Mouse (Mus musculus) CH12.LX (cell line): ENCODE results near the gene Usp18. TPM values are rescaled to one million over a fixed set of nuclear protein-coding genes. Genes with fewer than 3 reads are reported as not detected.

Experiments used
- DNase-seq: peaks from one replicate; pipeline ENCODE4 v3.0.0-alpha.2; 2013; ENCODE audit errors: extremely low read depth
- H3K27ac ChIP-seq: 2 replicates; pipeline ENCODE4 v1.5.1; 2012; ENCODE audit warnings: low read depth, mild to moderate bottlenecking, control low read depth, moderate library complexity; ENCODE audit not compliant: insufficient read depth
- H3K27me3 ChIP-seq: replicated peaks from 2 replicates; pipeline ENCODE3; 2012; ENCODE audit warnings: inconsistent platforms
- H3K36me3 ChIP-seq, 2 experiments: replicated peaks in 1 of 2; 2 replicates each; pipeline versions ENCODE3 to v1.6.1; 2012; ENCODE audit warnings: inconsistent platforms in 1 of 2, low read length in 1 of 2, mild to moderate bottlenecking in 1 of 2, mixed read lengths in 1 of 2, moderate library complexity in 1 of 2; ENCODE audit not compliant: control insufficient read depth in 1 of 2, insufficient read depth in 1 of 2
- H3K4me1 ChIP-seq, 2 experiments: 2 replicates each; pipeline ENCODE4 v1.6.1; 2012; ENCODE audit warnings: inconsistent platforms in 1 of 2, moderate library complexity in 1 of 2; ENCODE audit not compliant: insufficient read depth in 2 of 2, control insufficient read depth in 1 of 2
- H3K4me2 ChIP-seq: 2 replicates; pipeline ENCODE4 v1.6.1; 2012; ENCODE audit warnings: low read depth, mild to moderate bottlenecking, control low read depth; ENCODE audit not compliant: poor library complexity, insufficient read depth, severe bottlenecking
- H3K4me3 ChIP-seq, 3 experiments: fragments of 150-350 bp in 1 of 3; sonication (generic) in 1 of 3; replicated peaks in 1 of 3; 2 replicates each; pipeline versions ENCODE3 to v1.5.1; 2011 to 2012; ENCODE audit warnings: low read depth in 2 of 3, low read length in 2 of 3, mild to moderate bottlenecking in 2 of 3, moderate library complexity in 2 of 3, control low read depth in 1 of 3, improper control_type of control experiment in 1 of 3, inconsistent platforms in 1 of 3, mixed read lengths in 1 of 3; ENCODE audit not compliant: poor library complexity in 1 of 3
- H3K79me2 ChIP-seq: replicated peaks from 2 replicates; pipeline ENCODE4 v1.6.1; 2012; ENCODE audit warnings: mild to moderate bottlenecking, moderate library complexity; ENCODE audit not compliant: control insufficient read depth, poor library complexity, insufficient read depth, severe bottlenecking; ENCODE audit errors: extremely low read depth
- H3K9ac ChIP-seq: 2 replicates; pipeline ENCODE4 v1.6.1; 2012; ENCODE audit warnings: low read depth, mild to moderate bottlenecking, control low read depth, moderate library complexity; ENCODE audit not compliant: insufficient read depth
- H3K9me3 ChIP-seq: replicated peaks from 2 replicates; pipeline ENCODE3; 2012; ENCODE audit warnings: low read length, inconsistent platforms, mixed read lengths
- CHD1 ChIP-seq: IDR thresholded peaks from 2 replicates; pipeline ENCODE4 v1.6.1; 2012; ENCODE audit warnings: low read depth, low read length, improper control_type of control experiment, inconsistent platforms
- CHD2 ChIP-seq: IDR thresholded peaks from 2 replicates; pipeline ENCODE4 v1.6.1; 2011; ENCODE audit warnings: low read length, improper control_type of control experiment
- E2F4 ChIP-seq: IDR thresholded peaks from 2 replicates; pipeline ENCODE4 v1.6.1; 2011; ENCODE audit warnings: low read depth, low read length, improper control_type of control experiment; ENCODE audit not compliant: insufficient replicate concordance
- ELF1 ChIP-seq: IDR thresholded peaks from 2 replicates; pipeline ENCODE4 v1.6.1; 2014; ENCODE audit warnings: low read depth, mild to moderate bottlenecking, inconsistent platforms, low read length, improper control_type of control experiment
- EP300 ChIP-seq: IDR thresholded peaks from 2 replicates; pipeline ENCODE4 v1.6.1; 2011; ENCODE audit warnings: low read length, improper control_type of control experiment
- GABPA ChIP-seq: IDR thresholded peaks from 2 replicates; pipeline ENCODE4 v1.6.1; 2012; ENCODE audit warnings: low read depth, low read length, improper control_type of control experiment, inconsistent platforms; ENCODE audit not compliant: insufficient replicate concordance
- HCFC1 ChIP-seq: IDR thresholded peaks from 2 replicates; pipeline ENCODE4 v1.6.1; 2012; ENCODE audit warnings: low read depth, mild to moderate bottlenecking, inconsistent platforms, low read length, improper control_type of control experiment
- IRF4 ChIP-seq: IDR thresholded peaks from 2 replicates; pipeline ENCODE4 v1.6.1; 2014; ENCODE audit warnings: low read depth, mild to moderate bottlenecking, inconsistent platforms, low read length, improper control_type of control experiment
- JUN ChIP-seq: IDR thresholded peaks from 2 replicates; pipeline ENCODE4 v1.6.1; 2011; ENCODE audit warnings: low read depth, mild to moderate bottlenecking, low read length, improper control_type of control experiment, moderate library complexity; ENCODE audit not compliant: insufficient read depth
- PAX5 ChIP-seq: IDR thresholded peaks from 2 replicates; pipeline ENCODE4 v1.6.1; 2012; ENCODE audit warnings: low read length, inconsistent platforms, mixed read lengths
- RAD21 ChIP-seq: IDR thresholded peaks from 2 replicates; pipeline ENCODE4 v1.6.1; 2011; ENCODE audit warnings: low read depth, mild to moderate bottlenecking, low read length, improper control_type of control experiment, moderate library complexity
- RCOR1 ChIP-seq: conservative IDR thresholded peaks from 2 replicates; pipeline ENCODE4 v1.6.1; 2012; ENCODE audit warnings: low read depth, mild to moderate bottlenecking, inconsistent platforms, low read length, improper control_type of control experiment
- SIN3A ChIP-seq: IDR thresholded peaks from 2 replicates; pipeline ENCODE4 v1.6.1; 2012; ENCODE audit warnings: low read length, improper control_type of control experiment, inconsistent platforms
- TCF12 ChIP-seq: IDR thresholded peaks from 2 replicates; pipeline ENCODE4 v1.6.1; 2014; ENCODE audit warnings: low read depth, mild to moderate bottlenecking, inconsistent platforms, low read length, improper control_type of control experiment
- USF2 ChIP-seq: conservative IDR thresholded peaks from 2 replicates; pipeline ENCODE4 v1.6.1; 2011; ENCODE audit warnings: low read depth, low read length, improper control_type of control experiment
- ZKSCAN1 ChIP-seq: IDR thresholded peaks from 2 replicates; pipeline ENCODE4 v1.6.1; 2012; ENCODE audit warnings: low read depth, inconsistent platforms, low read length, improper control_type of control experiment, borderline replicate concordance
- dilution Hi-C: fragments of 300-500 bp; cut with MboI; formaldehyde crosslinking; loops from 2 replicates; pipeline ENCODE4 v1.14.3; 2020; ENCODE audit warnings: low sequenced_read_pairs; ENCODE audit not compliant: extremely low pct_unique_long_range_greater_than_20kb, extremely low pct_ligation_motif_present
- in situ Hi-C: fragments of 300-500 bp; cut with MboI; formaldehyde crosslinking; loops from 3 replicates; pipeline ENCODE4 v1.14.3; 2019; ENCODE audit warnings: low sequenced_read_pairs, low pct_ligation_motif_present, low pct_unique_long_range_greater_than_20kb, mixed read lengths
- polyA plus RNA-seq: library from polyadenylated mRNA; unstranded; fragments of >175 nt; gene quantifications from 2 replicates; pipeline ENCODE4 v1.2.1, GENCODE M21; 2012; ENCODE audit warnings: low read depth; ENCODE audit not compliant: insufficient read length
- total RNA-seq, 2 experiments: library from RNA; depleted of rRNA; stranded (reverse); fragments of 300-350 nt in 1 of 2; fragments of >200 nt in 1 of 2; gene quantifications; 2 replicates each; pipeline ENCODE4 v1.2.3; 2012 to 2014

The Usp18 gene
- total and polyA plus RNA-seq, 3 experiments = 0.36 to 1.5 (median 1.3) TPM

DNA sequence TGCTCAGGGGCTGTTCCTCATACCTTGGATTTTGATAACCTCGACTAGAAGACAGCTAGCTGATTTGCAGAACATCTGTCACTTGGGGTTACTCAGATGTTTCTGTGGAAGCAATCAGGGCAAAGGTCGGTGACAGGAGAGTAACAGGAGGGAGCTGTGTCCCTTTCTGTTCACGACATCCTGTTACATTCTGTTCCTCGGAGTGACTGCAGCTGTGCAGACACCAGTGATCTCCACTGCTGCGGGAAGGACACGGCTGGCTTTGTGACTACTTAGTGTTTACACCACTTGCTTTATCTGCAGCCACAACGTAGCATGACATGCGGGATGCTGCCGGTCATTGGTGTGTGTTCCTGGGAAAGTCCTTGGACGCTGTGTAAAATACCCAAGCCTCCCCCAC is 2.5 kb upstream of the Usp18 start:
- DNase-seq = no peak
- Histone ChIP-seq H3K4me2 (peak overlapping the region; percentile 9), H3K4me1 (peaks cover 9 to 10% of the 10 kb centered on the region in 2 experiments), H3K27ac (no peak overlapping the region), H3K36me3 (no peaks in the 10 kb centered on the region), H3K4me3 (no peak overlapping the region), H3K9ac (no peak overlapping the region), H3K79me2 (no peaks in the 10 kb centered on the region), H3K27me3 (peaks cover 21% of the 10 kb centered on the region), H3K9me3 (no peaks in the 10 kb centered on the region)
- dilution Hi-C loops (no loop called here), in situ Hi-C loops (no loop called here)
- no peak for TF ChIP-seq RCOR1
- no peak for TF ChIP-seq HCFC1
- no peak for TF ChIP-seq CHD1
- no peak for TF ChIP-seq USF2
- no peak for TF ChIP-seq TCF12

- Histone ChIP-seq H3K27ac (no peak overlapping the region), H3K9me3 (no peaks in the 10 kb centered on the region), H3K36me3 (no peaks in the 10 kb centered on the region), H3K4me2 (peak overlapping the region; percentile 35), H3K27me3 (peaks cover 21% of the 10 kb centered on the region), H3K4me3 (peak overlapping the region; percentile 48 to 54 (median 49)), H3K9ac (no peak overlapping the region; the same call in 1 of the 2 replicates), H3K79me2 (no peaks in the 10 kb centered on the region), H3K4me1 (peaks cover 15 to 29% of the 10 kb centered on the region in 2 experiments)
- dilution Hi-C loops = no loop called here
- TF ChIP-seq SIN3A (no peak), CHD1 (no peak), ELF1 (no peak), RAD21 (no peak), CHD2 (no peak), GABPA (no peak), IRF4 (no peak), JUN (no peak), TCF12 (no peak), E2F4 (no peak), PAX5 (no peak), ZKSCAN1 (no peak)
- in situ Hi-C loops = no loop called here
- DNase-seq = no peak
These were observed 293 bp downstream of the Usp18 start for GRCm38 (mm10) chr6:121246037-121246361.

- TF ChIP-seq EP300 (0 out of 2 replicates have a peak, but pooled peaks have one; percentile 1), GABPA (no peak)
- H3K36me3 ChIP-seq = no peaks in the 10 kb centered on the region
- peaks cover 9% of the 10 kb centered on the region for H3K27me3 ChIP-seq
- no peaks in the 10 kb centered on the region for H3K9me3 ChIP-seq
- in situ Hi-C loops = no loop called here
- H3K4me2 ChIP-seq = no peak overlapping the region
- H3K4me3 ChIP-seq = no peak overlapping the region
- no peak overlapping the region for H3K9ac ChIP-seq
- DNase-seq = no peak
- dilution Hi-C loops = no loop called here
- H3K4me1 ChIP-seq = peaks cover 13 to 39% of the 10 kb centered on the region in 2 experiments
- no peaks in the 10 kb centered on the region for H3K79me2 ChIP-seq
- H3K27ac ChIP-seq = no peak overlapping the region
These were observed 4.7 kb downstream of the Usp18 start for GRCm38 (mm10) chr6:121250406-121250805.
